Mouse (Mus musculus): Measurements from ENCODE around the gene Olfr322.

DNA sequence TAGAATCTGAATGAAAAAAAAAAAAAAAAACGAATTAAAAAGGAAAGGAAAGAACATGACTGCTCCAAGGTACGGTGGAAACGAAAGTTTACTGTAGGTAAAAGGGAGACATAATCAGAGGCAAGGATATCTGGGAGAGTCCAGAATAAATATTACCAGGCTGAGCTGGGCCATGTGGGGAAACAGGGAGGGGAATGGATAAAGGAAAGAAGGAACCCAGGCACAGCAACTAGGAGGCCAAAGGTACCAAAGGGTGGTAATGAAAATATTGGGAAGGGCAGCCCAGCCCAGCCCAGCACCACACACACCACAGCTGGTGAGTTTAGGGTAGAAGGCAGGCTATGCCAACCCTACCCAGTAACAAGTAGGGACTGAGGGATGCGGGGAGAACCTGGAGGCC is 23.7 kb upstream of the Olfr322 start:
- TF ChIP-seq POLR2A (IDR thresholded peaks at IDR 0.05; ENCODE audit: insufficient read depth, low read length), result no peak
- no peak for TF ChIP-seq CTCF (IDR thresholded peaks at IDR 0.05; ENCODE audit: low read depth, low read length)

Measured in ES-Bruce4 (cell line).